Mouse (Mus musculus) limb, embryonic 15.5 days (tissue): ENCODE data around the gene Trim44. TPM values are rescaled to one million over a fixed set of nuclear protein-coding genes. Genes with fewer than 3 reads are reported as not detected.

Experiments used
- ATAC-seq: fragments of 200-750 bp; cut with Nextera tagmentation; 2 replicates; pipeline ENCODE4 v1.8.0; 2017; ENCODE audit warnings: low read depth, moderate TSS enrichment; ENCODE audit not compliant: insufficient number of reproducible peaks, low FRiP score, low TSS enrichment
- H3K27ac ChIP-seq: fragments of 300-500 bp; sonication (generic); 2 replicates; pipeline ENCODE4 v1.5.1; 2015; ENCODE audit warnings: moderate library complexity, mild to moderate bottlenecking, inconsistent platforms
- H3K27me3 ChIP-seq: fragments of 300-500 bp; sonication (generic); 2 replicates; pipeline ENCODE4 v1.6.1; 2015; ENCODE audit warnings: inconsistent platforms
- H3K36me3 ChIP-seq: fragments of 300-500 bp; sonication (generic); 2 replicates; pipeline ENCODE4 v1.6.1; 2015; ENCODE audit warnings: inconsistent platforms
- H3K4me1 ChIP-seq: fragments of 300-500 bp; sonication (generic); 2 replicates; pipeline ENCODE4 v1.6.1; 2015; ENCODE audit warnings: inconsistent platforms
- H3K4me2 ChIP-seq: fragments of 300-500 bp; sonication (generic); 2 replicates; pipeline ENCODE4 v1.6.1; 2015; ENCODE audit warnings: mild to moderate bottlenecking, inconsistent platforms
- H3K4me3 ChIP-seq: fragments of 300-500 bp; sonication (generic); 2 replicates; pipeline ENCODE4 v1.5.1; 2015; ENCODE audit warnings: mild to moderate bottlenecking, inconsistent platforms
- H3K9ac ChIP-seq: fragments of 300-500 bp; sonication (generic); 2 replicates; pipeline ENCODE4 v1.6.1; 2015; ENCODE audit warnings: inconsistent platforms
- H3K9me3 ChIP-seq: fragments of 300-500 bp; sonication (generic); 2 replicates; pipeline ENCODE4 v1.6.1; 2016; ENCODE audit warnings: inconsistent platforms
- WGBS: fragments of 180-500 bp; shearing (Covaris S2); methylation state at CpG from one replicate; pipeline ENCODE4 v1.1.7; 2015; 5-methylcytosine and 5-hydroxymethylcytosine counted together
- polyA plus RNA-seq: library from polyadenylated mRNA; unstranded; fragments of >200 nt; fragmentation: Nextera tagmentation; extraction: Ambion mirVana; gene quantifications from 2 replicates; pipeline ENCODE4 v1.2.1, GENCODE M21; 2015

The Trim44 gene
- polyA plus RNA-seq, 1 experiment from 2014 or later: 27.7 TPM

DNA sequence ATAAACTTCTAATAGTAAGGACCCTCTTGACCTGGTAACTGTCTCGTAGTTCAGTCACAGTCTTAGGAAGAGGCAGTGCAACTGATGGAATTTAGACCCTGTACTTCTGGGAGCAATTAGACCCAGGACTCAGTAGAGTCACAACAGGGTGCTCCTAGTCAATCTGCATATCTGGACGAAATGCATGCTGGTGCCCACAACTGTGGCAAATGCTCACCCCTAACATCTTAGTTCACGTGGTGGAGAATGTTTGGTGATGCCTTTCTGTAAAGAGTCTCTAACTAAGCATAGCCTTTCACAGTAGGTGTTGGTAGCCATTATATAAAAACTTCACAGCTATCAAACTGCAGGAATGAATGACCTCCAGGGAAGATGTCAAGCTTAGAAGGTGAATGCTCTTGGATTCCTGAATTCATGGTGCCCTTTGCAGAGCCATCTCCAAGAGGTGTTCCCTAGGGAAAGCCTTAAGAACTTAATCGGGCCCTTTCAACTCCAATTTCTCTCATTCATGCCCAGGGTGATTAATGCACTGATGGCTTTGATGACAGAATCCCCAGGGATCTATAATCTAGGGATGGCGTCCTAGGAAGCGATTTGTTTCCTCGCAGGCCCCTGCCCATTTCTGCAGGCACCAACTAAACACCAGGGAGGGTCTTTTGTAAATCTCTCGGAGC, 29.9 kb upstream of the Trim44 start:
- no peaks in the 10 kb centered on the region for H3K27me3 ChIP-seq
- H3K36me3 ChIP-seq: no peaks in the 10 kb centered on the region
- no peak for ATAC-seq
- H3K9ac ChIP-seq: no peak overlapping the region
- H3K27ac ChIP-seq: no peak overlapping the region
- no peaks in the 10 kb centered on the region for H3K4me1 ChIP-seq
- WGBS: 42% methylated on average over 8 of the region's 8 CpGs
- no peak overlapping the region for H3K4me2 ChIP-seq
- no peak overlapping the region for H3K4me3 ChIP-seq
- H3K9me3 ChIP-seq: no peaks in the 10 kb centered on the region

DNA sequence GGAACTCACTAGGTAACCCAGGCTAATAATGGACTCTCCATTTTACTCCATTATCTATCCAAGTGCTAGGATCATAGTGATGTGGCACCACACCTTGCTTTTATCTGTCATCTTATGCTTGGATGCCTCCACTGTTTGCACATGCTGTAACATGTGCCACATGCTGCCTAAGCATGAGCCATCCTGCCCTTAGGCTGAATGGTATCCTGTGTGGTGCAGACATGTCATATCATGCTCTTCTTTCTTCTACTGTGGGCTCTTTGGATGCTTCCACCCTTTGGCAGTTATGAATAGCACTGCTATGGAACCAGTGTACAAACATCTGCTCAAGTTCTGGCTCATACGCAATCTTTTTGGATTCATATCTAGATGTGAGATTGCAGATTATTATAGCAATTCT, 26.3 kb upstream of the Trim44 start:
- Histone ChIP-seq H3K27ac (no peak overlapping the region), H3K4me3 (no peak overlapping the region), H3K36me3 (no peaks in the 10 kb centered on the region), H3K4me1 (no peaks in the 10 kb centered on the region), H3K9ac (no peak overlapping the region), H3K27me3 (no peaks in the 10 kb centered on the region), H3K4me2 (no peak overlapping the region), H3K9me3 (no peaks in the 10 kb centered on the region)
- WGBS: 79% methylated on average over 1 of the region's 1 CpGs
- no peak for ATAC-seq

DNA sequence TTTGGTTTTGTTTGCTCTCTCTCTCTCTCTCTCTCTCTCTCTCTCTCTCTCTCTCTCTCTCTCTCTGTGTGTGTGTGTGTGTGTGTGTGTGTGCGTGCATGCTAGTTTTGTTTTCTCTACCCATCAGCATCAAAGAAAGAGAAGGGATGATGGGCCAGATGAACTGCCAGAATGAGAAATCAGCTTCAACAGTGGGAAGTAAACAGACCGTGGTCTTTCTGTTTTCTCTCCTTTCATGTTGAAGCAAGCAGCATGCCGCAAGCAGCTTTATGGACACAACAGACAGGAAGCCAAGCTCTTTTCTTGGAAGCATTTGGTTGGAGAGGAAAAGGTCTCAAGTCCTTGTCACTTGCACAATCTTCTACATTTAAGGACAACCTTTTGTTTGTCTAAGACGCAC, 23.5 kb upstream of the Trim44 start:
- H3K4me1 ChIP-seq: no peaks in the 10 kb centered on the region
- 49% methylated on average over 4 of the region's 4 CpGs for WGBS
- H3K9ac ChIP-seq: no peak overlapping the region
- no peak for ATAC-seq
- H3K4me3 ChIP-seq: no peak overlapping the region
- no peak overlapping the region for H3K27ac ChIP-seq
- no peaks in the 10 kb centered on the region for H3K27me3 ChIP-seq
- no peaks in the 10 kb centered on the region for H3K36me3 ChIP-seq
- no peak overlapping the region for H3K4me2 ChIP-seq
- H3K9me3 ChIP-seq: no peaks in the 10 kb centered on the region

DNA sequence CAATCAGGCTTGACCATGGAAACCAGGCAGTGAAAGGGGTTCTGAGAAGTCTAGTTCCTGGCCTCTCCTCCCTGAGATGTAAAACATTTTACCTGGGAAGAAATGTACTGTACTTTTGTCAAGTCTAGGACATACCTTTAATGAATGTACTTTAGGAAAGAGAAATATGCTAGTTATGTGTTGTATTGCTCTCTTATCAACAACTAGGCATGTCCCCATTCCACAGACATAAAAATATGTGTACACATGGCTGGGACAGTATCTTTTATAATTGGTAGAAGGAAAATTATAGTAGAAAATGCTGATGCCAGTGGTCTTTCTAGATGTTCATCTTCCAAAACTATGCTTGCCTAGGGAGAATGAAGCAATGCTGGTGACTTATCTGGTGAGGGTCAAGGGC, 20.3 kb upstream of the Trim44 start:
- ATAC-seq: no peak
- no peaks in the 10 kb centered on the region for H3K4me1 ChIP-seq
- H3K9me3 ChIP-seq: no peaks in the 10 kb centered on the region
- no peak overlapping the region for H3K9ac ChIP-seq
- H3K4me2 ChIP-seq: no peak overlapping the region
- H3K36me3 ChIP-seq: no peaks in the 10 kb centered on the region
- H3K27me3 ChIP-seq: no peaks in the 10 kb centered on the region
- H3K4me3 ChIP-seq: no peak overlapping the region
- H3K27ac ChIP-seq: no peak overlapping the region

DNA sequence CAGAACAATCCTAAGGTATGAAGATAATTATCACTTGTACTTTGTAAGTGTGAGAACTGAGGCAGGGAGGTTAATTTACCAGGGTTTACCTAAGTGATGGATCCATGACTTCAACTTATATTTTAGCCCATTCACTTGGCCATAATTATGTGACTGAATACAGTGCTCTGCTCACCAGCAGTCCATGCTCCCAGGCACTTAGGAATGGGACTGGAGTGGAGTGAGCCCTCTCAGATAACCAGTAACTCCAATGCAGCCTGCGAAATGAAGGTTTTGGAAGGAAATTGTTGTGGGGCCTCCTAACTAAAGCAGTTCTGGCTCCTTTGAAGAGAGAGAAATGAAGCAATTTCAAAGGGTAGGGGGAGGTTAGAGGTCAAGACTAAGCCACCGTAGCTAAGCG, 18.8 kb upstream of the Trim44 start:
- Histone ChIP-seq H3K4me3 (no peak overlapping the region), H3K9ac (no peak overlapping the region), H3K27me3 (no peaks in the 10 kb centered on the region), H3K4me1 (no peaks in the 10 kb centered on the region), H3K9me3 (no peaks in the 10 kb centered on the region), H3K27ac (no peak overlapping the region), H3K4me2 (no peak overlapping the region), H3K36me3 (no peaks in the 10 kb centered on the region)
- WGBS: 47% methylated on average over 3 of the region's 3 CpGs
- ATAC-seq: no peak

DNA sequence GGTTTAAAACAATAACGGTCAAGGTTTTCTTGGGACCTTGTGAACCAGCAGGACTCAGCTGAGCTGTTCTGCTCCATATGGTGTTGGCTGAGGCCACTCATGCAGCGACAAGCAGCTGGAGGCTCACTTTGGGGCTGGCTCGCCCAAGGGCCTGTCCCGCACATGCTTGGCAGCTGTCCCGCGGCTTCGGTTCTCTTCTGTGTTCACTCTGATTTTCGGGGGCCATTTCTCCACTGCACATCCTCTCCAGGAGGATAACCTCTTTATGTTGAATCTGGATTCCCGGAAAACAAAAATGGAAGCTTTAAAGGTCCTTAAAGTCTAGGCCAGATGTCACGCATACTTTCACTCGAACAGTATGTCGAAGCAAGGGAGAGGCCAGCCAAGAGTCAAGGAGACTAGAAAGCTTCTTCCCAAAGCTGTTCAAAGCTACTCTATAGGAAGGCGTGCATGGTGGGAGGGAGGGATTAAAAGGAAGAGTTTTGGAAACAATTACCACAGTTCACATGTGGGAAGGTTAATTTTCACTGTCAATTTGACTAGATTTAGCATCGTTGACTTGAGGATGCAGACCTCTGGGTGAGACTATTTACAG, 8.6 kb upstream of the Trim44 start:
- Histone ChIP-seq H3K9ac (no peak overlapping the region), H3K27ac (no peak overlapping the region), H3K9me3 (no peaks in the 10 kb centered on the region), H3K4me1 (no peaks in the 10 kb centered on the region), H3K4me2 (no peak overlapping the region), H3K4me3 (no peak overlapping the region), H3K36me3 (no peaks in the 10 kb centered on the region), H3K27me3 (no peaks in the 10 kb centered on the region)
- ATAC-seq: no peak
- WGBS: 64% methylated on average over 14 of the region's 14 CpGs

DNA sequence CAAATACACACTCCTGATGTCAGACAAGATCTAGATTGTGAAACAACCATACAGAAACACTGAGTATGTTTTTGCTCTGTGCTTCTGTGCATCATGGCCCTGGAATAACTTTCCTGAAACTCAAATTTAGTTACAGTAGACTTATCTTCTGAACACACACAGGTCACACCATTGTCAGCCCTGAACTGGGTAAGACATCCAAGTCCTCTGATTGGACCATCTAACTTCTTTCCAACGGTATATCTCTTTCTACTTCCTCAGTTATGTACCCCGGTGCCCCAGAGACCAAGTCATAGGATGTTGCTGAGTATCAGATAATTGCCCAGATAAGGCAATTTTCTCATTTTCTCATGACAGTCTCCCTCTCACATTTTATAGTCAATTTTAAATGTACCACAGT, 5.1 kb upstream of the Trim44 start:
- H3K9me3 ChIP-seq: no peaks in the 10 kb centered on the region
- no peak overlapping the region for H3K4me3 ChIP-seq
- no peaks in the 10 kb centered on the region for H3K27me3 ChIP-seq
- 82% methylated on average over 2 of the region's 2 CpGs for WGBS
- H3K9ac ChIP-seq: no peak overlapping the region
- H3K4me2 ChIP-seq: no peak overlapping the region
- 0 out of 2 replicates have a peak, but pooled peaks cover 4% of the 10 kb centered on the region for H3K4me1 ChIP-seq
- ATAC-seq: no peak
- no peaks in the 10 kb centered on the region for H3K36me3 ChIP-seq
- no peak overlapping the region for H3K27ac ChIP-seq

DNA sequence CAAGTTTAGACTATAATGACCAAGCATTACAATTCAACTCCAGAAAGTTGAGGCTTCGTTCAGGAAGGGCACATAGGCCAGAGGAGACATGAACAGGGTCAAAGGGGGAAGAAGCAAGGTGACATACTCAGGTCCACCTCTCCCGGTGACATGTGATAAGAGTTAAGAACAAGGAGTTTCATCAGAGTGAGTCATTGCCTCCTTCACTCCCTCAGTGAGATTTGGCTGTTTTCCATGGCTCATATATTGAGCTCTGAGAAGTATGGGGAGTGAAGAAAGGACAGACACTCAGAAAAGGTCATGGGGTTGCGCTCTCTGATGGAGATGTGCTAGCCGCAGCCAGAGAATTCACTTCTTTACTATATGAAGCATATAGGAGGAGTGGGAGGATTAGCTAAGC, 3.0 kb upstream of the Trim44 start:
- H3K9me3 ChIP-seq: no peaks in the 10 kb centered on the region
- H3K9ac ChIP-seq: no peak overlapping the region
- 0 out of 2 replicates have a peak, but pooled peaks cover 6% of the 10 kb centered on the region for H3K4me1 ChIP-seq
- no peak overlapping the region for H3K27ac ChIP-seq
- no peak overlapping the region for H3K4me3 ChIP-seq
- 73% methylated on average over 4 of the region's 4 CpGs for WGBS
- no peak overlapping the region for H3K4me2 ChIP-seq
- H3K27me3 ChIP-seq: no peaks in the 10 kb centered on the region
- ATAC-seq: no peak
- no peaks in the 10 kb centered on the region for H3K36me3 ChIP-seq

DNA sequence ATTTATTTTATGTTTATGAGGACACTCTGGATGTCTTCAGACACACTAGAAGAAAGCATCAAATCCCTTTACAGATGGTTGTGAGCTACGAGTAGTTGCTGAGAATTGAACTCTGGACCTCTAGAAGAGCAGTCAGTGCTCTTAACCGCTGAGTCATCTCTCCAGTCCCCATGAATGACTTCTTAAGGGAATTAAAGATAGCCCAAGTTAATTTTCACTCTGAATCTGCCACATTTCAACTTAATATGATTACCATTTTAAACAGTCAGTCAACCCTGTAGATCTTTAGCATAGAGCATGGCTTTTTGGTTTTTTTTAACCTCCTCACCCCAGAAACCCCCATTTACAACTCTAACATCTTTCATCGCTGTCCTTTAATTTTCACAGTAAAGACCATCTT, 2.1 kb upstream of the Trim44 start:
- H3K4me3 ChIP-seq: no peak overlapping the region
- H3K27ac ChIP-seq: no peak overlapping the region
- no peak for ATAC-seq
- no peaks in the 10 kb centered on the region for H3K27me3 ChIP-seq
- no peaks in the 10 kb centered on the region for H3K36me3 ChIP-seq
- 0 out of 2 replicates have a peak, but pooled peaks cover 6% of the 10 kb centered on the region for H3K4me1 ChIP-seq
- 89% methylated on average over 3 of the region's 3 CpGs for WGBS
- no peaks in the 10 kb centered on the region for H3K9me3 ChIP-seq
- H3K9ac ChIP-seq: no peak overlapping the region
- H3K4me2 ChIP-seq: no peak overlapping the region

DNA sequence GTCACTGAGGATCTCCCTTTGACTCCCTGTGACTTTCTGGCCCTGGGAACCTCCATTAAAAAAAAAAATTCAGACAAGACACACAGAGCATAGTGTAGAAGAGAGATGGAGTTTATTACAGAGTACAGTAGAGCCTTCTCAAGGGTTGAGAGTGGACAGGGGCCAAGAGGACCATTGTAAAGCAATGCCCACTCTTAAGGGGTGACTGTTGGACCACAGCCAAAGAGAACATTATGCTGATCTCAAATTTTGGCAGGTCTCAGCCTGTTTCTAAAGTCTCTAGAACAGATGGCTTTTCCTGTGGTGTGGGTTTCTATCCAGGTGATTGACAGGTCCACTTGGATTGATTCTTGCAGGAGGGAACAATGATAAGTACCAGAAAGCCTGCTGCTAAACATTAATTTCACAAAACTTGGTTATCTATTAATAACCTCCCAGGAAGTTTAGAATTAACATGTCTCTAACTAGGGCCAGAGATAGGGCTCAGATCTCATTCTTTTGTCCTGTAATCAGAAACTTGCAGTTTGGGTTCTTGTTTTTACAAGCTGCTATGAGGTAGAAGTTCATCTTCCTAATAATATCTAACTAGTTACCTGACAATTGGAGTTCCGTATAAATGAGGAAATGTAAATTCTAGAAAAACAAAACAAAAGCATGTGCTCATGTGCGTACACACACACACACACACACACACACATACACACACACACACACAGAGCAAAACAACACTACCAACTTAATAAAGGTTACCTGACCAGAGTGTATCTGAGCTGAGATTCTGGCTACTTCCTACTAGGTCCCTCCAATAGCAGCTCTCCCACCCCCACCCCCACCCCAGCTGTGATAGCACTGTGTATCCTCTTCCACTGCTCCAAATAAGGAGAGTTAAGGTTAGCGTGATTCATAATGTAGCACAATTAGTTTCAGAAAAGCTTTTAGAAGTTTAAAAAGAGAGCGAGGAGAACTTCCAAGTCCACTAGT, 1.0 kb downstream of the Trim44 start:
- Histone ChIP-seq H3K27ac (no peak overlapping the region), H3K9me3 (no peaks in the 10 kb centered on the region), H3K9ac (no peak overlapping the region), H3K4me2 (no peak overlapping the region), H3K36me3 (no peaks in the 10 kb centered on the region), H3K27me3 (no peaks in the 10 kb centered on the region), H3K4me3 (no peak overlapping the region), H3K4me1 (0 out of 2 replicates have a peak, but pooled peaks cover 6% of the 10 kb centered on the region)
- WGBS: 67% methylated on average over 4 of the region's 4 CpGs
- no peak for ATAC-seq

DNA sequence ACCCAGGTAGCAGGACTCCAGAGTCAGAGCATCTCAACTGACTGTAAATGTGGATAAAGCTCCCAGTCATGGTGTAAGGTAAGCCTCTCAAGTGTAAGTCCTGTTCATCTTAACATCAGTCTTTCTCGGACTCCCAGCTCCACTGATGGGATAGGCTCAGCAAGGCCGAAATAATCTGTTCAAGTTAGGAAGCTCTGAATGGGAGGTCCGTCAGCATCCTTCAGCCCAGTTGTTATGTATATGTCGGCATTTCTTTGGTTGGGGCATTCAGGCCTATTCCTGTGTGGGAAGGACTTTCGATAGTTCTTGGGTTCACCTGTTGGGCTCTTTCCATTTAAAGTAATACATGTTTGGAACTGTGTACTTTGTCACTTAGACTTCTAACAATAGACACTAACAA, 3.6 kb downstream of the Trim44 start:
- Histone ChIP-seq H3K27me3 (no peaks in the 10 kb centered on the region), H3K9ac (no peak overlapping the region), H3K36me3 (no peaks in the 10 kb centered on the region), H3K4me2 (no peak overlapping the region), H3K4me1 (peaks cover 23% of the 10 kb centered on the region), H3K9me3 (no peaks in the 10 kb centered on the region), H3K27ac (no peak overlapping the region), H3K4me3 (no peak overlapping the region)
- WGBS: 80% methylated on average over 5 of the region's 5 CpGs
- no peak for ATAC-seq

DNA sequence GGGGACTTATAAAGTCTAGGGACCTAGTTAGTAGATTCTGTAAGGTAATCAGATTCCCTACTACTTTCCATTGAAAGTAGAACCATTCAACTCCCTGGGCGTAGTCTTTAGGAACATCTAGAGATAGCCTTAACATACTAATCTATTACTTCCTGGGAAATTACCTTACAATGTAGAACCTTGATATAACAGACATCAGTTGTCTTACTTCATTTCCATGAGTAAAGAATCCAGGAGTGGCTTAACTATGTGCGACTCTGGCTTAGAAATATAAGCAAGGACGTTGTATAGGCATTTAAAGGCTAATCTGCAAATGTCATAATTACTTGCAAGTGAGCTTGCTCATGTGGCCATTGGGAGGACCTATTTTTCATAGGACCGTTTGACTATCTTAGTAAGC, 4.3 kb downstream of the Trim44 start:
- Histone ChIP-seq H3K36me3 (no peaks in the 10 kb centered on the region), H3K27ac (no peak overlapping the region), H3K9me3 (no peaks in the 10 kb centered on the region), H3K27me3 (no peaks in the 10 kb centered on the region), H3K4me3 (no peak overlapping the region), H3K9ac (no peak overlapping the region), H3K4me1 (peaks cover 23% of the 10 kb centered on the region), H3K4me2 (no peak overlapping the region)
- no peak for ATAC-seq
- WGBS: 80% methylated on average over 4 of the region's 4 CpGs
